Comparison of ENCODE assay signal across 28 mouse cellular contexts in genomic region chr3:102605284-102605683, GRCm38 (mm10).
DNase-seq lines count a peak whose midpoint lies in the region; ATAC-seq and TF ChIP-seq lines count a peak whose summit lies in the region.
"Had no signal": no experiment of that assay in that cellular context is flagged by ENCODE, and none has a peak within 500 bp of the region (broad histone marks: within the 10 kb centered on the region; RNA-seq: fewer than 3 reads in every experiment).

No protein-coding gene starts in this region.

- H3K9ac ChIP-seq in heart, embryonic 12.5 days: no peak overlapping the region
- H3K9ac ChIP-seq: embryonic facial prominence, embryonic 13.5 days; embryonic facial prominence, embryonic 15.5 days; forebrain, embryonic 12.5 days had no signal

- no peak for ATAC-seq in heart, embryonic 12.5 days (ENCODE audit: insufficient number of reproducible peaks, low FRiP score)
- no peak for ATAC-seq in activated CD4-positive, CD25-positive, alpha-beta regulatory T cell, adult 4 months
- ATAC-seq: CD4-positive, CD25-positive, alpha-beta regulatory T cell, adult 4 months; forebrain, embryonic 14.5 days; forebrain, embryonic 16.5 days; Patski had no signal

- DNase-seq in heart, adult 11 months: peak; percentile 42
- peak; percentile 80 for DNase-seq in R1 (ENCODE audit: low read depth, low spot score)
- peak; percentile 21 for DNase-seq in brain, embryonic 14.5 days (ENCODE audit: low read depth)
- DNase-seq in kidney, postnatal 14 days: no peak
- no peak for DNase-seq in frontal cortex, postnatal 25 days (ENCODE audit: low spot score in 2 of 2)
- DNase-seq: adrenal gland, adult 8-10 months; adrenal gland, postnatal 14 days; adrenal gland, postnatal 36 days; B cell, adult 2 months; cerebellum, adult 11-12 months; cerebellum, adult 2 months; cerebellum, adult 9-11 months; cerebellum, postnatal 14 days; cerebellum, postnatal 36 days; embryo, embryonic 11 days had no signal

- H3K9me3 ChIP-seq in heart, embryonic 12.5 days (replicated peaks): no peaks in the 10 kb centered on the region
- H3K9me3 ChIP-seq: embryonic facial prominence, embryonic 13.5 days; embryonic facial prominence, embryonic 15.5 days; forebrain, embryonic 10.5 days; forebrain, embryonic 12.5 days; G1E had no signal

- H3K36me3 ChIP-seq in heart, embryonic 12.5 days: no peaks in the 10 kb centered on the region
- H3K36me3 ChIP-seq: embryonic facial prominence, embryonic 13.5 days; embryonic facial prominence, embryonic 15.5 days; forebrain, embryonic 10.5 days; forebrain, embryonic 12.5 days; G1E had no signal

- H3K4me1 ChIP-seq in heart, embryonic 12.5 days (replicated peaks): no peaks in the 10 kb centered on the region
- H3K4me1 ChIP-seq: forebrain, embryonic 12.5 days had no signal

- no peak overlapping the region for H3K4me2 ChIP-seq in heart, embryonic 12.5 days
- H3K4me2 ChIP-seq: embryonic facial prominence, embryonic 13.5 days; embryonic facial prominence, embryonic 15.5 days; forebrain, embryonic 12.5 days had no signal

- H3K27ac ChIP-seq in heart, embryonic 12.5 days (ENCODE audit: poor library complexity, severe bottlenecking): no peak overlapping the region
- H3K27ac ChIP-seq: embryonic facial prominence, embryonic 13.5 days; embryonic facial prominence, embryonic 15.5 days; forebrain, embryonic 10.5 days; forebrain, embryonic 12.5 days had no signal

- no peak for TF ChIP-seq CTCF in brain, embryonic 14.5 days (IDR thresholded peaks at IDR 0.05; ENCODE audit: borderline replicate concordance, extremely low read depth, insufficient read depth, insufficient read length)

- H3K27me3 ChIP-seq in heart, embryonic 12.5 days (replicated peaks): peaks cover 3% of the 10 kb centered on the region; the same call in 1 of the 2 replicates
- H3K27me3 ChIP-seq: CH12.LX; embryonic facial prominence, embryonic 13.5 days; embryonic facial prominence, embryonic 15.5 days; forebrain, embryonic 12.5 days; Patski had no signal

- no peak for TF ChIP-seq POLR2A in brain, embryonic 14.5 days (IDR thresholded peaks at IDR 0.05; ENCODE audit: borderline replicate concordance, extremely low read depth, insufficient read depth, insufficient read length, poor library complexity, severe bottlenecking)

- 65% methylated on average over 2 of the region's 2 CpGs for WGBS in heart, embryonic 12.5 days

- H3K4me3 ChIP-seq in heart, embryonic 12.5 days: no peak overlapping the region
- H3K4me3 ChIP-seq: embryonic facial prominence, embryonic 13.5 days; embryonic facial prominence, embryonic 15.5 days; erythroblast, embryonic 14.5 days; forebrain, embryonic 10.5 days; forebrain, embryonic 12.5 days had no signal

Comparison
In these comparisons a context has a peak if more than half of its experiments do, and no peak if none do; other contexts are left out.
1. DNase-seq: peak in heart, adult 11 months (single experiment), R1 (single experiment) and brain, embryonic 14.5 days (single experiment); none in kidney, postnatal 14 days (single experiment) and frontal cortex, postnatal 25 days (0 of 2).